Mouse (Mus musculus) subcutaneous adipose tissue, adult 2 months (tissue): ENCODE results near the gene Slc7a7. TPM values are rescaled to one million over a fixed set of nuclear protein-coding genes. Genes with fewer than 3 reads are reported as not detected.

Source experiments
- polyA plus RNA-seq: library from polyadenylated mRNA; depleted of rRNA; stranded (reverse); fragments of >200 nt; gene quantifications from 2 replicates; pipeline ENCODE4 v1.2.3, GENCODE M21; 2012; ENCODE audit warnings: low replicate concordance; rRNA removed

The Slc7a7 gene
- 13.8 and 25.3 TPM in 2 replicates for polyA plus RNA-seq

GRCm38 (mm10) chr14:54417623-54418081, at the start of gene Slc7a7:
Slc7a7 (minus strand) TSS chr14:54417780.

GRCm38 (mm10) chr14:54463959-54464292, 46.3 kb upstream of the Slc7a7 start, which contains the start of gene Lrp10:
Lrp10 (plus strand) TSS chr14:54464137.

GRCm38 (mm10) chr14:54431334-54432077, 13.9 kb upstream of the Slc7a7 start, which contains the start of gene Mmp14:
Mmp14 (plus strand) TSS chr14:54431612.

DNA sequence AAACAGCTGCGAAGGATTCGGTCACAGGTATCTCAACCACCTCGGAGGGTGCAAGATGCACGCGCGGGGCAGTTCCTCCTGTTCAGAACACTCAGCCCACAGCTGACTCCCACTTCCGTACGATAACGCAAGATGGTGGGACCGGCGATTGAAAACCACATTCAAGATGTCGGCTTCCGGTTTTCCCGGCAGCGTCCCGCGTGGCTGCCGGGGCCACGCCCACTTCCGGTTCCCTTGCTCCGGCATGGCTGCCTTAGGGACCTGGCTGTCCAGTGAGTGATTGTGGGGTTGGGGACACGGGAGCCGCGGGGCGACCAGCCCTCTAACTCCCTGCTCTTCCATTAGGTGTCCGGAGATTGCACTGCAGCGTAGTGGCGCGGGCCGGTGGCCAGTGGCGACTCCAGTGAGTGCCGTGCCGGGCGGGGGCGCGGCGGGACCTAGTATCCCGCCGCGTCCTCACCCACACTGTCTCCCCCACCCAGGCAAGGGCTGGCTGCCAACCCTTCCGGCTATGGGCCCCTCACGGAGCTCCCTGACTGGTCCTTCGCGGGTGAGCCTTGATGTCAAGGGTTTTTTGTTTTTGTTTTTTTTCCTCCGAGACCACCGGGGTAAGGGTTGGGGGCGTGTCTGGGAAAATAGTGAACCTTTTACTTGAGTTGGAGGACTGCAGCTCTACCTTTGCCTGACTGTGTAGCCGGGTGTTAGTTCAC, 9.3 kb upstream of the Slc7a7 start, which contains the start of gene Mrpl52:
Mrpl52 (plus strand) TSS at position 221 of the 710 bp plus-strand sequence.

DNA sequence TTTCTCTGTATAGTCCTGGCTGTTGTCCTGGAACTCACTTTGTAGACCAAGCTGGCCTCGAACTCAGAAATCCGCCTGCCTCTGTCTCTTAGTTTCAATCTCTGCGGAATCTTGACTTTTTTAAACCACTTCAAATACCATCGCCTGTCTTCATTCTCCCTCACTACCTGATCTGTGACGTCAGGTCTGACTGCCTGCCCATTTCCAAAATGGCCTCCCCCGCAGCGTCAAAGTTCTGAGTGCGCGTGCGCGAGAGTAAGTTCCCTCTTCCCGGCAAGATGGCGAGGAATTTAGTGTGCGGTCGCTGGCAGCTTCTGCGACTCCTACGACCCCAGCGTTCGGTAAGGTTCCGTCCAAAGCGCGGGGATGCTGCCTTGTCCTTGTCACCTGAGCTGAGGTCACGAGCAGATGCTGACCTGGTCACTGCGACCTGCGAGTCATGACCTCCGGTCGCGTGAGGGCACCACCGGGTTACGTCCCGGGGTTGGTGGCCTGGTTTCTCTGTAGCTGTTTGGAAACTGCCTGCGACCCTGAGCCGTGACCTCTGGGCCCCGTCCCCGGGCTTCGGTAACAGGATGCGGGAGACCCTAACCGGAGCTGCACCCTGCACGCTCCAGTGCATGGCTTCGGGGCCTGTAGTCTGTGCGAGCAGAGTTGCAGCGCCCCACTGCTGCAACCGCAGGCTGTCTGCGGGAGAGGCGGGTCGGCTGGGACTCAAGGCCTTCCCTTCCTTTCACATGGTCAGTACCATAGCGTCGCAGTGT, 56.8 kb downstream of the Slc7a7 start, which contains the start of gene Oxa1l:
Oxa1l (plus strand) TSS at position 258 of the 764 bp plus-strand sequence.

Other genes starting within 250 kb of the Slc7a7 start
- gene Dad1, start 163.7 kb downstream of the Slc7a7 start, polyA plus RNA-seq, result 572 and 598 TPM in 2 replicates
- 80.7 and 93.4 TPM in 2 replicates for gene Abhd4, start 163.6 kb downstream of the Slc7a7 start, polyA plus RNA-seq
- not detected in 2 replicates for gene Olfr49, start 132.8 kb downstream of the Slc7a7 start, polyA plus RNA-seq
- gene Oxa1l, start 56.9 kb downstream of the Slc7a7 start, polyA plus RNA-seq, result 109 and 164 TPM in 2 replicates
- 142 and 264 TPM in 2 replicates for gene Mrpl52, start 9.1 kb upstream of the Slc7a7 start, polyA plus RNA-seq
- 117 and 543 TPM in 2 replicates for gene Mmp14, start 13.8 kb upstream of the Slc7a7 start, polyA plus RNA-seq
- 132 and 137 TPM in 2 replicates for gene Lrp10, start 46.4 kb upstream of the Slc7a7 start, polyA plus RNA-seq
- gene Rem2, start 58.3 kb upstream of the Slc7a7 start, polyA plus RNA-seq, result 0.35 TPM in 1 of 2 replicates, not detected in the other
- gene Prmt5, start 99.7 kb upstream of the Slc7a7 start, polyA plus RNA-seq, result 49.5 and 53.1 TPM in 2 replicates
- gene Haus4, start 136.8 kb upstream of the Slc7a7 start, polyA plus RNA-seq, result 13.0 and 32.6 TPM in 2 replicates
- gene Ajuba, start 159.8 kb upstream of the Slc7a7 start, polyA plus RNA-seq, result 24.9 and 44.4 TPM in 2 replicates
- gene 4931414P19Rik, start 188.2 kb upstream of the Slc7a7 start, polyA plus RNA-seq, result 5.9 and 9.7 TPM in 2 replicates
- 193 and 230 TPM in 2 replicates for gene Psmb5, start 200.2 kb upstream of the Slc7a7 start, polyA plus RNA-seq
- gene Psmb11, start 203.7 kb upstream of the Slc7a7 start, polyA plus RNA-seq, result not detected in 2 replicates
- not detected in 2 replicates for gene Gm17606, start 223.2 kb upstream of the Slc7a7 start, polyA plus RNA-seq
- 1.6 and 12.2 TPM in 2 replicates for gene Cdh24, start 223.6 kb upstream of the Slc7a7 start, polyA plus RNA-seq